Mouse (Mus musculus) bone marrow macrophage, adult 2 months (primary cell): Measurements from ENCODE around the gene Sema6b.

Experiments used
- CTCF ChIP-seq: IDR thresholded peaks from 2 replicates; pipeline ENCODE4 v1.5.1; 2012; ENCODE audit warnings: low read depth, mild to moderate bottlenecking, low read length, moderate library complexity
- POLR2A ChIP-seq: IDR thresholded peaks from 2 replicates; pipeline ENCODE4 v1.6.1; 2012; ENCODE audit warnings: mild to moderate bottlenecking, low read depth, low read length, borderline replicate concordance

DNA sequence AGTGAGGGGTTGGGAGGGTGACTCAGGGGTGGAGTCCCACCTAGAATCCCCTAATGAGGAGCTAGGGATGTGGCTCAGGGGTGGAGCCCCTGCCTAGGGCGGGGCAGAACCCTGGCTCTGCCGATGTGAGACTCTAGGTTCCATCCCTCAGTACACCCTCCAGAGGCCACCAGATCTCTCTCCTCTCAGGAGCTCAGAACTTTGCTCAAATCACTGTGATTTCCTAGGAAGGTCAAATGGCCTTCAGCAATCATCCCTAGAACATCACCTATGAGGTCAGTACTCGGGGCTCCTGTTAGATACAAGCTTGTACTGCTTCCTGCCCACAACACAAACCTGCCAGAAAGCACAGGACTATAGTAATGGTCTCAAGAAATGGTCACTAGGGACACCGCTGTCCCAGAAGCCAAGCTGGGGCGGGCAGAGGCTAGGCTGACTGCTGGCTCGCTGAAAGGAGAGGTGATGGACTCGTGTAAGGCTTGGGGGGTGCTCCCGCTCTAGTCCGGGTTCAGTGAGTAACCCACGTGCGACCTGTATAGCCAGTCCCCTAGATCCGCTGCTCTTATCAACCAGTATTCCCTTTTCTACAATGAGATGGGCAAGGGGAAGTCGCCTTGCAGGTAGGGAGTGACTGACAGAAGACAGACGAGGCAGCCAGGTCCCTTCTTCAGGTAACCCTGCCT is 43.0 kb upstream of the Sema6b start:
- TF ChIP-seq CTCF: no peak
- no peak for TF ChIP-seq POLR2A
